Mouse (Mus musculus): ENCODE data around the gene Nr1i3.
"Not testable (repeated sequence)": the region's sequence is repeated elsewhere in the genome, so short reads cannot be mapped to it uniquely, and the experiment has no call there.

Nr1i3 gene

DNA sequence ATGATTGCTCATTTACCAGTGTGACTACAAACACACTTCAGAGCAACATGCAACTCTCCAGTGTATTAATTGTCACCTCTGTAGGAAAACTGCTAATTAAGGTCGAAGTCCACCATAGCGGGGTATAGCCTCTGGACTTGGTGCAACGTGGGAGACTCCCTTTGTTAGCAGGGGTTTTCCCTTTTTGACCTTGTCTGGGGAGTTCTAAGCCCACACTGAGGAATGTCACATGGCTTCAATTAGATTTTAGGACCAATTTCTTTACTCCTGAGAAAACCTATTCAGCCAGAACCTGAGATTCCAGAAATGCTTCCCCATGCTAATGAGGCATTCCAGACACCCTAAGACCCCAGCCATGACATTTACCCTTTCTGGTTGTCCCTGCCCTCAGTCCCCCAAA lies 16.4 kb downstream of the Nr1i3 start:
- no peak for DNase-seq (ENCODE audit: low spot score)

DNA sequence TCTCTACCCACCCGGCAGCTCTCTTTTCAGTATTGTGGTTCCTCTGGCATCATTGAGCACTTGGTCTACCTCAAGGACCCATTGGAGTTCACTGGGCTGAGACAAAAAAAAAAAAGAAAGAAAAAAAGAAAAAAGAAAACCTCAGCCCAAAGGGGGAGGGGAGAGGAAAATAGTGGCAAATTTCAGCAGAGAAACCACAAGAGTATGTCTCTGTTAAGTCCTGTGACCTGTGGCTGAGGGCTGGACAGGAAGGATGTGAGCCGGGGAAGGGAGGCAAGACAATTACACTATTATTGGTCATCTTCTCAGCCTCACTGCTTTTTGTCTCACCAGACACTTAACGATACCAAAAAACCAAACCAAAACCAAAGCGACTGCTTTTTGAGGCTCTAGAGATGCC lies 18.1 kb downstream of the Nr1i3 start:
- no peak for DNase-seq (ENCODE audit: low spot score)

DNA sequence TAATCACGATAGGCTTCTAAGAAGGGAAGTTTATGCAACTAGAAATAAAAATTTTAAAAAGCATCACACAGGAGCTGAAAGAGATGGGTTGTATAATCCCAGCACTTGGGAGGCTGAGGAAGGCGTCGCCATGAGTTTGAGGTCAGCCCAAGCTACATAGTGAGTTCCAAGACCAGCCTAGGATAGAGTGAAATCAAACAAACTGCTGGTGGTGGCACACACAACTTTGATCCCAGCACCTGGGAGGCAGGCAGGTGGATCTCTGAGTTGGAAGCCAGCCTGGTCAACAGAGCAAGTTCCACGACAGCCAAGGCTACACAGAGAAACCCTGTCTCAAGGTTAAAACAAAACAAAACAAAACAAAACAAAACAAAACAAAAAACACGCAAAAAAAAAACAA lies 18.6 kb downstream of the Nr1i3 start:
- DNase-seq (ENCODE audit: low spot score) = no peak

DNA sequence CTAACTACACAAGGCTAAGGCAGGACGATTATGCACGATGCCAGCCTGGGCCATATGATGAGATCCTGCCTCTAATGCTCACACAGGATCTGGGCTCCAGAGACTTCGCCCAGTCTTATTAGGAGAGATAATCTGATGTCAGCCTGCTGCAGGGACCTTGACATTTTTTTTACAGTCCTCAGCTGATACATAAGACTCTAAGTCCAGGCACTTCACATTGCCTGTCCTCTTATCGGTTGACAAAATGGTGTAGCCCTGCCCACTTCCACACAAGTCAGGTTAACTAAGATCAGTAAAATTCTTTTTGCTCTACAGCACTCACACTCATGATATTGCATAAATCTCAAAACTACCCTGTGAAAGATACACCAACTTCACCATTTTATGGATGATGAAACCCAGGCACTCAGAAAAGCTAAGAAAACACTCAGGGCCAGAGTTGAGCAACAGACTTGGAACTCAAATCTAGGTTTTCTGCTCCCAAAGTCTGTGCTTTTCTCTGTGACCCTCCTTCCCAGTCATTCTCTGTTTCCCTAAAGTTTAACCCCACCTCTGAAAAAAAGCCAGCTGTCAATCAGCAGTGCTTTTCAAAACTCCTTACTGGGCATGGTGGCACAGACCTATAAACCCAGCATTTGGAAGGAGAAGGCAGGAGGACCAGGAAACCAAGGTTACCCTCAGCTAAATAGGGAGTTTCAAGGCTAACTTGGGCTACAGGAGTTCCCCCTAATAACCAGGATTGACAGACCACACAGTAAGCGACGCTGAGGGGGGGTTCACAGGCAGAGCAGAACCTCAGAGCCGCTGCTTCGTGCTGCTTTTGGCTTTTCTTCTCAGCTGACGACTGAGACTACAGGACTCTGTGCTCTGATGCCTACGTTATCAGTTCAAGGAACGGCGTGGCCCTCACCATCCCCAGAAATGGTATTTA lies 19.3 kb downstream of the Nr1i3 start:
- DNase-seq (ENCODE audit: low spot score) = no peak

DNA sequence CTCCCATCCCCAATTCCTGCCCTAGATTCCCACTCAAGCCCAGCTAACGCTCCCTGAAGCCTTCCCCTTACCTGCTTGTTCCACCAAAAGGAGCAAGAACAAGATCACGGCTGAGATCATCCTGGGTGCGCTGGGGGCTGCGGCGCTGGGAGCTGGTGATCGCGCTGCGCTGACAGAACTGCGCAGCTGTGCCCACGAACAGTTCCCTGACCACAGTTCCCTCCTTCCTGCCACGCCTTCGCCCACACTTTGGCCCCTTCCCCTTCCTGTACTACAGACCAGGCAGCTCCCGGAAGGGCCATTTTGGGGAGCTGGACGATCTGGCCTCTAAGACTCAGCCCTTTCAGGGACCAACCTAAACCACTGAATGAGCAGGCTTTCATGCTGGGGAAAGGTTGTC lies 20.4 kb downstream of the Nr1i3 start, which contains the start of gene Fcer1g:
Fcer1g (minus strand) TSS at position 240 of the 400 bp plus-strand sequence.
- DNase-seq (ENCODE audit: low spot score) = no peak

DNA sequence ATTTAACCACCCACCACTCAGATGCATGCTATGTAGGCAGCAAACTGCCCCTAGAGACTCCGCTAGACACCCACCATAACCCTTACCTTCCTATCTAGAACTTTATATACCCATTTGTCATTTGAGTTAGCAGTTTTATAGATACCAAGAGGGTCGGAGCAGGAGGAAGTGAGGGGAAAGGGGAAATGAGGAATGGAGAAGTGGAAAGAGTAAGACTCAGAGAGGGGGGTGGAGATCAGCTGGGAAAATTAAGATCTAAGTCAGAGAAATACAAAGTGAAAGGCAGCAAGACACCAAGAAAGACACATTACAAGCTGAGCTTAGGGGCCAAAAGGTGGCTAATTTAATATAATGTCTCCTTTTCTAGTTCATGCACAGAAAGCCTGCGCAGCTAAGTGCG lies 20.8 kb downstream of the Nr1i3 start:
- no peak for DNase-seq (ENCODE audit: low spot score)

DNA sequence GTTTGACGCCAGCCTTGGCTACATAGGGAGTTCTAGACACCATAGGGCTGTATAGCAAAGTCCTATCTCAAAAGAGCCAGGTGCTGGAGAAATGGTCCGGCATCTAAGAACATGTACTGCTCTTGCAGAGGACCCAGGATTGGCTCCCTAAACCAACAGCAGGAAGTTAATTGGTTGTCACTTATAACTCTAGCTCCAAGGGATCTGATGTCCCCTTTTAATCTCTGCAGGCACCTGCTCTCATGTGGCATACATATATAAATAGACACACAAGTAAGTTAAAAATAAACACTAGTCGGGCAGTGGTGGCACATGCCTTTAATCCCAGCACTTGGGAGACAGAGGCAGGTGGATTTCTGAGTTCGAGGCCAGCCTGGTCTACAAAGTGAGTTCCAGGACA lies 22.0 kb downstream of the Nr1i3 start:
- no peak for DNase-seq (ENCODE audit: low spot score)

DNA sequence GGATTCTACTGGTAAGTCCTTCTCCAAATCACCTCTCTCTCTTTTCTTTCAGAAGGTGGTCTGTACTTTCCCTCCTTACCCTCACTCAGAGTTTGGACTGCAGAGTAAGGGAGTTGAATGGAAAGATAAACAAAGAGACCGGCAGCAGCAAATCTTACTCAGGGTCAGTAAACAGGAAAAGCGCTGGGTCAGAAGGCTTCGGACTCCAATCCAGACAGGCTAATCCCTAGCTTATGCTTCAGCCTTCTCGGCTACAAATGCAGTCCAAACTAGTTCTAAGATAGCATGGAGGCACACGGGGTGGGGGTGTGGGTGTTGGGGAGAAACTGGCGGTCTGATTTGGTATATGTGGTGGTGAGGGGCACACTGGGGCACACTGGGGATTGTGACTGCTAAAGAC lies 23.7 kb downstream of the Nr1i3 start:
- no peak for DNase-seq (ENCODE audit: low spot score)

DNA sequence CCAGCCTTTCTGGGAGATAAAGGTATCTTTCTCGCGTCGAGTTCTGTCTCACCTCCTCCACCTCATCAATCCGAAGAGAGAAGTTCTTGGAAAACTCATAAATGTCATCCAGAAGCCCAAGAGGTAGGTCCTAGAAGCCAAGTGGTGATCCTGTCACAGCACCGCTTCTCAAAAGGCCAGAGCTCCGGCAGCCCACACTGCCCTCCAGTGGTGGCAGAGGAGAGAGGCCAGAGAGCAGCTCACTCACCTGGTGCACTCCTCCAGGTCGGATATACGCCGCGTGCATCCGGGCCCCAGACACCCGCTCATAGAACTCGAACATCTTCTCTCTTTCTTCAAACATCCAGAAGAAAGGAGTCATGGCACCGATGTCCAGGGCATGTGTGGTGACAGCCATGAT lies 24.7 kb downstream of the Nr1i3 start:
- no peak for DNase-seq (ENCODE audit: low spot score)

DNA sequence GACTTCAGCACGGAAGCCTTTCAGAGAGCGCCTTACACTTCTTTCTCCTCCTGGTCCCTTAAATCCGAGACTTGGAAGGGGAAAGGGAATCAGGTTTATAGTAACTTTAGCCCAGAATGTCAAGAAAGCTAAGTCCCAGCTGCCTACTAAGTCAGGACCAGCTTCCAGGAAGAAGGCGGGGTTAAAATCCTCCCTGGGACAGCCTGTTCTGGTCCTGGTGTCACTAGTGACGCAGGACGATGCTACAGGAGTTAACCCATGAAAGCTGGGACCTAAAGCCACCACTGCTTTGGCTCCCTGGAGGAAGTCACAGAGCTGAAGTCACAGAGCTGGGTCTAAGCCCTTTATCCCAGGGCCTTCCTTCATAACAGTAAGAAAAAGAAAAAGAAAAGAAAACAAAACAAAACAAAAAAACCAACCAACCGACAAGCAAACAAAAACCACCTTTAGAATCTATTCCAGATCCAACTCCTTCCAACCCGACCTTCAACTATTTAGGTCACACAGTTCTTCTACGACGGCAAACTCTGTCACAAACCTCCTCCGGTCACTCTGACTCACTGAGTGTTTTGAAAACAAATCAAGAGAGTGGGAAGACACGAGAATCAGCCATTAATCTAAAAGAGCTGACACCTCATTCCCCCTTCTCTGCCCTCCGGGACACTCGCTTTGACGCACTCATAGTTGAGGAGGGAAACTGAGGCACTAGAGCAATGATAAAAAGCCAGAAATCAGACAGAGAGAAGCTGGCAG lies 26.4 kb downstream of the Nr1i3 start:
- DNase-seq (ENCODE audit: low spot score) = no peak

DNA sequence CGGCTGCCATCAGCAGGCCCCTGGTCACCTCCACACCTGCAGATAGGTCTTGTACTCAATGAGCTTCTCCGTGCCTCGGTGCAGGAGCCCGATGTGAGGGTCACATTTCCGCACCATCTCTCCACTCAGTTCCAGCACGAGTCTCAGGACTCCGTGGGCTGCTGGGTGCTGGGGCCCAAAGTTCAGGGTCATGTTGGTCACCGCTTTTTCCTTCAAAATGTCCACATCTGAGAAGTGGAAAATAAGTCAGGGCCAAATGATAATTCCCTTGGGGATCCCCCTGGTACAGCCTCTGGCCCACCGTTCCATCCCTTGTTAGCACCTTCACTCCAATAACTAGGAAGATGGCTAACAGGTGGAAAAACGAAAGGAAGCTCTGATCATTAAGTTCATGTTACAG lies 27.1 kb downstream of the Nr1i3 start:
- no peak for DNase-seq (ENCODE audit: low spot score)

DNA sequence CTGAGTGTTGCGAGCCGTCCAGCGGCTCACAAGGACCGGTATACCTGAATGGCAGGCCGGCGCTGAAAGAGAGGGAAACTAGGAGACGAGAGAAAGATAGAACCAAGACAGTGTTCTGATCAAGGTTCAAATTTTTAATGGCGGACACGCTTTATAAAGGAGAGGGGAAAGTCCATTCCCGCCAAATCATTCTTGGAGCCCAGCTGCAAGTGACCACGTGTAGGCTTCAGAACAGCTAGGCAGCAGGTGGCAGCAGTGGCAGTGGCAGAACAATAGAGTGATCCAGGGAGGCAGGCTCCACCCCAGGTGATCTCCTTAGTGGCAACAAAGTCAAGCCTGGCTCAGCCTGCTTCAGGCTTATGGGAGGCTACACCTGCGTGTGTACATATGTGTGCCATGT lies 28.2 kb downstream of the Nr1i3 start:
- not testable (repeated sequence) for DNase-seq (ENCODE audit: low spot score)

DNA sequence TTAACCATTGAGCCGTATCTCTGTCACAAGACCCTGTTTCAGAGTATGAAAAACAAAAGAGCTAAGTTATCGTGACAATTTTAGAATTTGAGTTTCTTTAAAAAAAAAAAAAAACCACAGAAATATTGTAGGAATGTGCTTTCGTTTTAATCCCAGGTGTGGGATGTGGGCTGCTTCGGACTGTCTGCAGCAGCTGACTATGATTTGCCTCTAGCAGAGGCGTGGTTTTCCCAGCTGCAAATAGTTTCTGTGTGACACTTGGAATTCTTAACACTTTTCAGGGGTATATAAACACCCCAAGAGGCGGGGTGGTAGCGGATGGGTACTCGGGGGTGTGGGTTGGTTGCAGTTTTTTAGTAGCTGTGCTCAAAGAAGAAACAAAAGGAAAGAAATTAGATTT lies 31.6 kb downstream of the Nr1i3 start:
- DNase-seq (ENCODE audit: low spot score) = no peak

DNA sequence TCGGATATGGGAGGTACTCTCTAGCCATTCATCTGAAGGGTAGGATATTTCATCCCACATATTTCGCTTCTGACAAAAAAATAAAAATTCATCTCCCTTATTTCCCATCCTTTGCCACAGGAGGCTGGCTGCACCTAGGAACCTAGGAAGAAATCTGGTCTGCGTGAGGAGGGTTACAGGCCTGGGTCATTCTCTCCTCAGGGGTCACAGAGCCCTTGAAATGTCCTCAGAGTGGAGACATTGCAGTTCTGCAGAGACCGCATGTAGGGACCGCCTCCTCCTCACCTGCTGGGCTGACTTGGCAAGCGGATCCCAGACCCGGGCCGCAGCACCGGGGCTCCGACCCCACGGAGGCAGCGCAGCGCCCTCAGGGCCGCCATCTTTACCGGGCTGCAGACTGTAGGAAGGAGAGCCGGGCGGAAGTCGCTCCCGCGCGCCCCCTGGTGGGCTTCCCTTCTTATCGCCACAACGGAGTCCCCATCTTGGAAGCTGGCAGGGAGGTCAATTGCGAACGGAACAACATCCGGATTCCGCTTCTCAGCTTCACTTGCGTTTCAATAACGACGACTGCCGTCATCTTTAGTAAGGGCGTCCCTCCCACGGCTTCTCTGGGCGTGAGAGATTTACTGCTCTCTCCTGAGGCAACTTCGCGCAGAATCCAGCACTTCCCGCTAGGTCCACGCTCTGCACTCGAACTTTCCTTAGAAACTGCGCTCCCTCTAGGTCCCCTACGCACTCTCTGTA lies 33.1 kb downstream of the Nr1i3 start:
- DNase-seq (ENCODE audit: low spot score) = peak; percentile 85

DNA sequence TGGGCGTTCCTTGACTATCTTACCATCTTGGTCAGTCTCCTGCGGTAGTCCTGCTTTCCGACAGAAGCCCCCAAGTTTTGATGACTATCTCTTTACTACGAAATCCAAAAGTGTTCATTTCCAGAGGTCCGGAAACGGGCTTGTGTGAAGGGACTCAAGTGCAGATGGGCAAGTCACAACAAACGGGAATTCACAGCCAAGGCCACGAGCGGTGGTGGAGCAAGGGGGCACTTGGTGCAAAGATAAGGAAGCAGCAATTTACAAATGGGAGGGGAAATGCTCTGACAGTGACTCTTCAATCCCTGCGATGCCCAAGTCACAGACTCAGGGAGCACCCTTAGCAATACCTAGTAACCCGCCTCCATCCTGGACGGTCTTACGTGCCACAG lies 33.7 kb downstream of the Nr1i3 start:
- no peak for DNase-seq (ENCODE audit: low spot score)

DNA sequence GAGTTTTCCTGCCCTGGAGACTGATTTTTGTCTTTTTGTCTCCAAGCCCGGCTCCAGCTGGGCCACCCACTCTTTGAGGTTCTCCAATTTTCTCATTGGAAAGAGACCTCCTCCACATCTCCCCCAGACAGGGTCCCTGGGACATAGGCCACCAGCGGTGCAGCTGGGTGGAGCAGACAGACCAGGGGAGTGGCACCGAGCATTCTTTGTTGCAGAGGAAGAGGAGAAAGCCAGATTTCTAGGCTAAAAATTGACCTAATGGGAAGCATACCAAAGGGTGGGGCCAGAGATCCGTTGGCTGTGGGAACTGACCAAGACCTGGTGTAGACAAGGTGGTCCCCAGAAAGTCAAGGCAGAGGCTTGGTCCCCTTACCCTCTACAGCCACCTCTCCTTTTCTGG lies 34.1 kb downstream of the Nr1i3 start:
- DNase-seq (ENCODE audit: low spot score) = no peak

DNA sequence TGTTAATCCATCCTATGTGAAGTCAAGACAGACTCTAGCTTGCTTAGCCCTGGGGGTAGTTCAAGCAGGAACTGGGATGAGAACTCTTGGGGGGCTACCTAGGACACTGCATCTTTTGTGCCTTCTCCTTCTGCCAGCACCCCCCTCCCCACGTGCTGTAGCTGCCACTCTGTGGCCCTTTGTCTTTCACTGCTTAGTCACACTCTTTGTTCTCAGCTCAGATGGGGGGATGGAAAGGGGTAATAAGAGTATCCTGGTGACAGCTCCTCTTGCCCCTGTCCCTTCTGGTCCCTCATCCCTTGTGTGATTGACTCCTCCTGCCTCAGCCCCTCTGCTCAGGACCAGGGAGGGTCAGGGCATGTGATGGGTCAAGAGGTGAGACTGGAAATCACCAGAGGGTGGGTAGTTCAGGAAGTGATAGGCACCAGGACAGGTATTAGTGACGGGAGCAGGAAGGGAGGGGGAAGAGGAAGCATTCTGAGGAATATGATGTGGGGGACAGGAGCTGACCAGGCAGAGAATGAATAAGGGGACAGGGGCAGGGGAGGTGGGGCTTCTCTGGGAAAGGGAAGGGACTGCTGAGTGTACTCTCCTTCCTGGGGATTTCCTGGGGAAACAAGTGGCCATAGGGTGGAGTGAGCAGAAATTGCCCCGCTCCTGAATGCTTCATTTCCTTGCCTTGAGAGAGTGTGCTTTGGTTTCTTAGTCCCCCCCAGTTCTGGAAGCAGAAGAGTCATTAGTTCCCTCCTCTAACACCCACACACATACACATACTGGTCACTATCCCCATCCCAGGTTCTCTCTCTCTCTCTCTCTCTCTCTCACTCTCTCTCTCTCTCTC lies 34.8 kb downstream of the Nr1i3 start:
- DNase-seq (ENCODE audit: low spot score) = no peak

DNA sequence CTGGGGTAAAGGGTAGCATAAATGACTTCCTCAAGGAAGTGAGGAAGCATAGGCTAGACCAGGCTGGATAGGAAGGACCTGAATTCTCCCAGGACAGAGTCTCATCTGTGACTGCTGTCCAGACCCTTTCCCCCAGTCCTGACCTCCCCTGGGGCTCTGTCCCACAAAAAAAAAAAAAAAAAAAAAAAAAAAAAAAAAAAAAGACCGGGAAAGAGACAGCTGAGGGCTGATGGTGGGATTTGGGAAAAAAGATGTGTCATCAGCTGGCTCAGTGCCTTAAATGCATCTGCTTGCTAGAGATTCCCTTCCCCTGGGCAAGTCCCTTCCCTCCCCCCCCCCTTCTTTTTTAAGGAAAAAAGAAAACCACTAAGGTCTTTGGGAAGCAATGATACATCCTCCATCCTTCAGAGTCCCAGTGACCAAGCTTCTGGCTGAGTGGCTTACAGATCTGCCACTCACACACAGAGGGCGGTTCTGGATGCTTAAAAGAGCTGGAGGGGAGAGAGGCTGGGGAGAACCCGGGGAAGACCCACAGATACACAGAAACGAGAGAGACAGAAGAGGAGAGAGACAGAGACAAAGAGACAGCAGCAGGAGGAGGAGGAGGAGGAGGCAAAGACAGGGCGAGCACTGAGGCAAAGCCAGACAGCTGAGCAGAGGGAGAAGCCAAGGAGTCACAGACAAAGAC lies 36.3 kb downstream of the Nr1i3 start, which contains the start of gene Adamts4:
Adamts4 (plus strand) TSS at position 509 of the 688 bp plus-strand sequence.
- no peak for DNase-seq (ENCODE audit: low spot score)

DNA sequence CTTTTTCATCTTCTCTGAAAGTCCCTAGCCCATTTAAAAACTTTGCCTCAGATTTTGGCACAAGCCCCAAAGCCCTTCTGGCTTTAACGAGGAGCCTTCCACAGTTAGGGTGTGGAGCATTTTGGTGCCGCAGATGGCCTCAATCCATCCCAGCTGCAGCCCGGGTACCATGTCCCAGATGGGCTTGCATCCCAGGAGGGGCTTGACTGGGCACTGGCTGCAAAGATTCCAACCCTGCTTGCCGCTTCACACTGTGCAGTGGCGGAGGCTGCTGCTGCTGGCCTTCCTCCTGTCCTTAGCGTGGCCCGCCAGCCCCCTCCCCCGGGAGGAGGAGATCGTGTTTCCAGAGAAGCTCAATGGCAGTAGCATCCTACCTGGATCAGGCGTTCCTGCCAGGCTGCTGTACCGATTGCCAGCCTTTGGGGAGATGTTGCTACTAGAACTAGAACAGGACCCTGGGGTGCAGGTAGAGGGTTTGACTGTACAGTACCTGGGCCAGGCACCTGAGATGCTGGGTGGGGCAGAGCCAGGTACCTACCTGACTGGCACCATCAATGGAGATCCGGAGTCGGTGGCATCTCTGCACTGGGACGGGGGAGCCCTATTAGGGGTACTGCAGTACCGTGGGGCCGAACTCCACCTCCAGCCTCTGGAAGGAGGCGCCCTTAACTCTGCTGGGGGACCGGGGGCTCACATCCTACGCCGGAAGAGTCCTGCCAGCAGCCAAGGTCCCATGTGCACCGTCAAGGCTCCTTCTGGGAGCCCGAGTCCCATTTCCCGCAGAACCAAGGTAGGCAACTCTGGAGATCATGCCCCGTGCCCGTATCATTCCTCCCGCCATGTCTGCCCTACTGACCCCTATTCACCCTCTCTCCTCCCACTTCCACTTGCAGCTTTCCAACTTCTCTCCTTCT lies 37.2 kb downstream of the Nr1i3 start, which contains the start of gene Ndufs2:
Ndufs2 (minus strand) TSS at position 709 of the 914 bp plus-strand sequence.
- no peak for DNase-seq (ENCODE audit: low spot score)

Measured in ovary, postnatal 10 days (tissue).